Mouse (Mus musculus) heart, embryonic 10.5 days (tissue): ENCODE results near the gene Gins2. TPM values are rescaled to one million over a fixed set of nuclear protein-coding genes. Genes with fewer than 3 reads are reported as not detected.

Experiments used
- DNase-seq: peaks from one replicate; pipeline ENCODE4 v3.0.0-alpha.2; 2017; ENCODE audit warnings: low spot score
- H3K27ac ChIP-seq: fragments of 300-500 bp; sonication (generic); 2 replicates; pipeline ENCODE4 v1.5.1; 2016; ENCODE audit warnings: mild to moderate bottlenecking
- H3K27me3 ChIP-seq: fragments of 300-500 bp; sonication (generic); 2 replicates; pipeline ENCODE4 v1.6.1; 2016; ENCODE audit warnings: mild to moderate bottlenecking; ENCODE audit not compliant: poor library complexity, insufficient read depth, severe bottlenecking
- H3K36me3 ChIP-seq: fragments of 300-500 bp; sonication (generic); 2 replicates; pipeline ENCODE4 v1.6.1; 2016; ENCODE audit warnings: mild to moderate bottlenecking, moderate library complexity
- H3K4me1 ChIP-seq: fragments of 300-500 bp; sonication (generic); 2 replicates; pipeline ENCODE4 v1.6.1; 2016; ENCODE audit warnings: mild to moderate bottlenecking
- H3K4me3 ChIP-seq: fragments of 300-500 bp; sonication (generic); 2 replicates; pipeline ENCODE4 v1.5.1; 2016; ENCODE audit warnings: mild to moderate bottlenecking, moderate library complexity
- H3K9me3 ChIP-seq: fragments of 300-500 bp; sonication (generic); 2 replicates; pipeline ENCODE4 v1.6.1; 2016; ENCODE audit warnings: mild to moderate bottlenecking, moderate library complexity
- WGBS: fragments of 180-500 bp; shearing (Covaris S2); methylation state at CpG from one replicate; pipeline ENCODE4 v1.1.7; 2016; 5-methylcytosine and 5-hydroxymethylcytosine counted together
- polyA plus RNA-seq: library from polyadenylated mRNA; unstranded; fragments of >200 nt; fragmentation: Nextera tagmentation; extraction: Ambion mirVana; gene quantifications from 2 replicates; pipeline ENCODE4 v1.2.1, GENCODE M21; 2016

The Gins2 gene
- polyA plus RNA-seq, 1 experiment from 2014 or later: 125 TPM

DNA sequence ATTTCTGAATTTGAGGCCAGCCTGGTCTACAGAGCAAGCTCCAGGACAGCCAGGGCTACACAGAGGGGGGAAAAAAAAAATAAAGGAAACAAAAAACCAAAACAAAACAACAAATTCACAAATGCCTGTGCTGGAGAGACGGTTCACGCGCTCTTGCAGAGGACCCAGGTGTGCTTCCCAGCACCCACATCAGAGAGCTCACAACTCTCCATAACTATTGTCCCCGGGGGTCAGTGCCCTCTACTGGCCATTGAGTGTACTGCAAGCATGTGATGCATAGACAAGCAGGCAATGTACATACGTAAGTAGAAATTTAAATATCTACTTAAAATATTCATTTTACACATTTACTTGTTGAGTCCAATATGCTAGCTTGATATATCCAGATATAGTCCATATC lies 5.5 kb upstream of the Gins2 start:
- H3K36me3 ChIP-seq: no peaks in the 10 kb centered on the region
- 88% methylated on average over 5 of the region's 5 CpGs for WGBS
- H3K4me1 ChIP-seq: peaks cover 31% of the 10 kb centered on the region
- no peak overlapping the region for H3K27ac ChIP-seq
- no peaks in the 10 kb centered on the region for H3K9me3 ChIP-seq
- DNase-seq: no peak
- no peak overlapping the region for H3K4me3 ChIP-seq
- H3K27me3 ChIP-seq: peaks cover 25% of the 10 kb centered on the region

DNA sequence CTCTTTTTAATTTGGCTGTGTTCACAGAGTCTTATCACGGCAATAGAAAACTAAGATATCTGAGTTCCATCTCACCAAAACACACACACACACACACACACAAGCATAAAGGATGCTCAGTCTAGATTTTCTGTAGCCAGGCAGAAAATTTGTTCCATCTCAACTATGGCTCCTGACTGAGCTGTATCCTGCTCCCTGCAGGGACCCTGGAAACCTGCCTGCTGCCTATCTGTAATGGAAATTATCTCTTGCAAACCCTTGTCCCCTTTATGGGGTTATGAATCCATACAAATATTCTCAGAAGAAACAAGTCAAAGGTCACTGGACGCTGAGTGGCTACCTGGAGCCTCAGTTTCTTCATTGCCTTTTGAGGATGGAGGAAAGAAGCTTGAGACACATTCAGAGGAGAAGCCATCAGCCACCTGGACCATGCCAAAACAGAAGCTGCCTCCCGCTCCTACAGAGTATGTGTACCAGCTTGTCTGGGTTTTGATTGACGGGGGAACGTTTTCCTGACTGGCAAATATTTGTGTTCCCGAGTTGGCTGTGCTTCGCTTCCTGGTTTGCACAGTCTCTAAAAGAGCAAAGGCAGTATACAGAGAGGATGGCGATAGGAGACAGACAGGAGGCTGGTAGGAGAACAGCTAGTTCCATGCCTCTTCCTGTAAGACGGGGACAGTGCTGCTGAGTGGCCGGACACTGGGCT lies 2.6 kb upstream of the Gins2 start:
- peaks cover 9% of the 10 kb centered on the region; the same call in 1 of the 2 replicates for H3K36me3 ChIP-seq
- WGBS: 77% methylated on average over 10 of the region's 10 CpGs
- H3K9me3 ChIP-seq: no peaks in the 10 kb centered on the region
- 0 out of 2 replicates have a peak overlapping the region, but pooled peaks have one; percentile 25 for H3K27ac ChIP-seq
- H3K4me3 ChIP-seq: no peak overlapping the region
- DNase-seq: no peak
- H3K27me3 ChIP-seq: peaks cover 5% of the 10 kb centered on the region; the same call in 1 of the 2 replicates
- H3K4me1 ChIP-seq: peaks cover 47% of the 10 kb centered on the region

DNA sequence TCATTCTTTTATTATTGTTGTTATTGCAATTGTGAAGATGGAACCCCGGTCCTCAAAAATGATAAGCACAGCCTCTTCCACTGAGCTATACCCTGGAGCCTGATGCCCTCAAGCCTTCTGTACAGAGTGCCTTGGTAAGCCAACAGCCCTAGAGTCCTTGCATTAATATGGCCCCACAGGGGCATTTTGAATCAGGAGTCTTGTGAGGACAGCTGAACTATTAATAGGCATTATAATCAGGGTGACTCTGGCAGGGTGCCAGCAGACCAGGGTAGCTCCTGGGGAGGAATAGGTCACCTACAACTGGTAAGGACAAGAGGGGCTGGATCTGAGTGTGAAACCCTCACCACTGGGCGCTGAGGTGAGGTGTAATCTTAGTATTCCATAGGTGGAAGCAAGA lies 817 bp upstream of the Gins2 start:
- Histone ChIP-seq H3K27ac (peak overlapping the region; percentile 87), H3K9me3 (no peaks in the 10 kb centered on the region), H3K27me3 (no peaks in the 10 kb centered on the region; the same call in 1 of the 2 replicates), H3K4me3 (peak overlapping the region; percentile 74), H3K4me1 (peaks cover 49% of the 10 kb centered on the region), H3K36me3 (peaks cover 25% of the 10 kb centered on the region)
- 53% methylated on average over 2 of the region's 2 CpGs for whole genome bisulfite sequencing
- DNase-seq: peak; percentile 87

DNA sequence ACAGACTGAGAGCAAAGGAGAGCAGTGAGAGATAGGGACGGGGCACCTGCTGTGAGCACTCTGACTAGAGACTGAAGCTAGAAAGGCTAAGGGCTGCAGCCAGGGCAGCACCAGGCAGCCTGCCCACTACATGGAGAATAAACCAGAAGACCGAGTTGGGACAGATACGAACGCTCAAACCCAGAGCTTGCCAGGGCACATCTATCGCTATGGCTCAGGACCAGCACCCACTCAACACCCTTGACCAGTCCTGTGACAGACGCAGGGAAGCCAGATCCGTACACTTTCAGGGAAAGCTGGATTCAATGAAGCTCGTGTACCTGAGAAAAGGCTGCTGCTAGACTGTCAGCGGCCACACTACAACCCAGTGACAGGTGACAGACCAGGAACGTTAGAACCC lies 3.6 kb downstream of the Gins2 start:
- 93% methylated on average over 10 of the region's 10 CpGs for WGBS
- Histone ChIP-seq H3K36me3 (peaks cover 63% of the 10 kb centered on the region), H3K27ac (no peak overlapping the region), H3K4me1 (peaks cover 52% of the 10 kb centered on the region), H3K4me3 (no peak overlapping the region), H3K27me3 (no peaks in the 10 kb centered on the region), H3K9me3 (no peaks in the 10 kb centered on the region)
- no peak for DNase-seq

DNA sequence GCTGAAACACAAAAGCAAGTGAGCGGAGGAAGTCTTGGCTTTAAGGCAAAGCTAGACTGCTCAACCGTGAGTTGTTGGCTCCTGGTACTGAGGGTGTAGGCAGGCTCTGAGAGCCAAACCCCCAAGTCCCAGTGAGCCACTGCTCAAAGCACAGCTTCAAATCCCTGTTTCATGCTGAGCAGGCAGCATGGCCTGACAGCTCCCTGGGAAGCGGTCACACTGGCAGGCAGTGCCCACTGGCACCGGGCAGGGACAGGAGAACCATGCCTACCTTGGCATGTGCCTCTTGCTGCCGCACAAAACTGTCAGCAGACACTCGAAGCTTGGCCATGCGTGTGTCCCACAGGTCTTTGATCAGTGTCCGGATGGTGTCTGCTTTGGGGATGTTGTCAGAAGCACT lies 7.3 kb downstream of the Gins2 start:
- Histone ChIP-seq H3K27ac (no peak overlapping the region), H3K4me1 (peaks cover 27% of the 10 kb centered on the region), H3K4me3 (no peak overlapping the region), H3K36me3 (peaks cover 92% of the 10 kb centered on the region), H3K27me3 (no peaks in the 10 kb centered on the region), H3K9me3 (no peaks in the 10 kb centered on the region)
- WGBS: 90% methylated on average over 8 of the region's 8 CpGs
- DNase-seq: no peak

DNA sequence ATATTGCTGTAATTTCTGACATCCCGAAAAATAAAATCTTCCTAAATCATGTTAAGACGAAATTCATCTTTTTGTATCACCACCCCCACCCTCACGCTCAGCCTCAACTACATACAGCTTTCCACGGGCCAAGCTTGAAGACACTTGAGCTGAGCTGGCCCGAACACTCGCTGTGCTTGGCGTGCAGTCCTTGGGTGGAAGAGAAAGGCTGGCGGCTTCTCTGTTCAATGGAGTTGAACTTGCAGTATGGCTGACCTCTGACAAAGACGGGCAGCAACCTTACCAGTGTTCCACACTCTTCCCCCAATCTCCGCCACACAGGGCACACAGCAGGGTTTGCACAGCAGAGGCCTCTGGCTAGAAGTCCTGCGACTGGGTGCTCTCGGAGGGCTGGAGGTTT lies 7.8 kb downstream of the Gins2 start:
- Histone ChIP-seq H3K27ac (no peak overlapping the region), H3K9me3 (no peaks in the 10 kb centered on the region), H3K36me3 (peaks cover 93% of the 10 kb centered on the region), H3K4me1 (peaks cover 26% of the 10 kb centered on the region), H3K4me3 (no peak overlapping the region), H3K27me3 (no peaks in the 10 kb centered on the region)
- DNase-seq: no peak
- WGBS: 89% methylated on average over 12 of the region's 12 CpGs

DNA sequence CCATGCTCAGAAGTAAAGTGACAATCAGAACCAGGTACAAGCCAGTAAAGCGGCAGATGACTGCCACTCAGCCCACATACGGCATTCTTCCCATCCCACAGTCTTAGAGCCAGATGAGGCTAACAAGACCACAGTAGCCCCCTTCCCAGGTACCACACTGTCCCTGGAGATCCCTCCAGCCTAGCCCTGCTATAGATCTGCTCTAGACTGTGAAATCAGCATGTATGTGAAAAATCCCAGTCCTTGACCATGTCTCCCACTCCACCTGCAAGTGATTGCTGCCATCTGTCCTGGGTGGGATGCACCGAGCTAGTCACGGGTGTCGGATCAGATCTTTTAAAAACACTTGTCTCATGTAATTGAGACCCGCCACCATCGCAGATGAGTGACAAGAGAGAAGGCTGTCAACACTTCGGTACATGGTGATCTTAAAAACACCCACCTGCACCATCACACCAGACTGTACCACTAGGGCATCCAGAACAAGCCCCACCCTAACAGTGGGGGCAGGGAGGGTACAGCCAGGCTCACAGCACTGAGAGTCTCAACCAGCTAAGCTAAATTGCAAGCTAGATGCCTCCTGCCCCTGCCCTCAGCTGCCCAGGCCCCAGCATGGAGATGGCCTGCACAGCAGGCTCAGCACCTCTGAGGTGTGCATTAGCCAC lies 8.6 kb downstream of the Gins2 start:
- H3K36me3 ChIP-seq: peaks cover 94% of the 10 kb centered on the region
- H3K4me3 ChIP-seq: no peak overlapping the region
- H3K9me3 ChIP-seq: no peaks in the 10 kb centered on the region
- peaks cover 34% of the 10 kb centered on the region for H3K4me1 ChIP-seq
- DNase-seq: no peak
- no peaks in the 10 kb centered on the region for H3K27me3 ChIP-seq
- WGBS: 86% methylated on average over 8 of the region's 8 CpGs
- no peak overlapping the region for H3K27ac ChIP-seq

DNA sequence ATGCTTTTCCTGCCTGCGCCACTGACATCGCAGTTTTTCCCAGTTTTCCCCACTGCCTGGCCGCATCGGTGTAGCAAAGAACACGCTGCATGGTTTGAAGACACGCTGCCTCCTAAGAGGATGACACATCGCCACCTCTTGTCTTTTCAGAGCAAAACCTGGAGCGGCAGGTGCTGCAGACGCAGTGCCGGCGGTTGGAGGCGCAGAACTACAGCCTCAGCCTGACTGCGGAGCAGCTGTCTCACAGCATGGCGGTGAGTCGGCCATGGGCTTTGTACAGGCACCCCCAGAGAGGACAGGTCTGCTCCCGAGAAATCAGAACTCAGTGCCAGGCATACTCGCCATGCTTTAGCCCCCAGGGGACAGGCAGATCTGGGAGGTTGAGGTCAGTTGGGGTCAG lies 11.3 kb downstream of the Gins2 start:
- peaks cover 46% of the 10 kb centered on the region for H3K4me1 ChIP-seq

DNA sequence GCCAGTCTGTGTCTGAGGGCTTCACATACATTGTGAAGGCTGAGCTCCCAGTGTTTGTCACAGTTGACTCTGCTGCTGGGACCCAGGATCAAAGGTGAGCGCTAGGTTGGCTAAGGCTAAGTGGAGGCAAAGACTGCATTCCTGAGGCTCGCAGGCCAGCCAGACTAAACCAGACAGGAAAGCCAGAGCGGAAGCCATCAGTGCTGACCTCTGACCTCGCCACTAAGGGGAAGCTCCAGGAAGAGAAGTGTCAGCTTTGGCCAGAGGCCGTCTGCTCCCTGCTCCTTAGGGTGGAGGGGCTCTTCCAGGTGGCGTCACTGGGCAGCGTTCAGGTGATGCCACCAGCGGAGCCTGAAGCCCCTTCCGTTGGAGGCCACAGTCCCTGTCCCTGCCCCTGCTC lies 13.3 kb downstream of the Gins2 start:
- Histone ChIP-seq H3K4me3 (no peak overlapping the region), H3K9me3 (no peaks in the 10 kb centered on the region), H3K36me3 (peaks cover 100% of the 10 kb centered on the region), H3K4me1 (peaks cover 51% of the 10 kb centered on the region), H3K27ac (peak overlapping the region; percentile 69), H3K27me3 (no peaks in the 10 kb centered on the region)
- DNase-seq: no peak
- WGBS: 43% methylated on average over 9 of the region's 9 CpGs

More for the DNA sequence above, 11.3 kb downstream of the Gins2 start:
- Histone ChIP-seq H3K36me3 (peaks cover 100% of the 10 kb centered on the region), H3K27ac (no peak overlapping the region), H3K27me3 (no peaks in the 10 kb centered on the region), H3K4me3 (no peak overlapping the region), H3K9me3 (no peaks in the 10 kb centered on the region)
- no peak for DNase-seq
- WGBS: 89% methylated on average over 17 of the region's 17 CpGs

DNA sequence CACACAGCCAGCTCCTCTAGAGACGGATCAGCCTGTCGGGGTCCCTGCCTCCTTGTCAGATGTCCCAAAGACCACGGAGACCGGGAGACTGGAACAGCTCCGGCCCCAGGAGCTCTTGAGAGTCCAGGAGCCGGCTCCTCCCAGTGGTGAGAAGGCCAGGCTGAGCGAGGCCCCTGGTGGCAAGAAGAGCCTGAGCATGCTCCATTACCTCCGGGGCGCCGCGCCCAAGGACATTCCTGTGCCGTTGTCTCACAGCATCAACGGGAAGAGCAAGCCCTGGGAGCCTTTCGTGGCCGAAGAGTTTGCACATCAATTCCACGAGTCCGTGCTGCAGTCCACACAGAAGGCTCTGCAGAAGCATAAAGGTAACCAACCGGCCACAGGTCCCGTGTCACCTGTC lies 14.2 kb downstream of the Gins2 start:
- no peaks in the 10 kb centered on the region for H3K27me3 ChIP-seq
- H3K36me3 ChIP-seq: peaks cover 100% of the 10 kb centered on the region
- no peaks in the 10 kb centered on the region for H3K9me3 ChIP-seq
- 62% methylated on average over 19 of the region's 19 CpGs for WGBS
- H3K4me3 ChIP-seq: no peak overlapping the region
- H3K4me1 ChIP-seq: peaks cover 59% of the 10 kb centered on the region
- peak overlapping the region; percentile 69; the same call in 1 of the 2 replicates for H3K27ac ChIP-seq
- no peak for DNase-seq

DNA sequence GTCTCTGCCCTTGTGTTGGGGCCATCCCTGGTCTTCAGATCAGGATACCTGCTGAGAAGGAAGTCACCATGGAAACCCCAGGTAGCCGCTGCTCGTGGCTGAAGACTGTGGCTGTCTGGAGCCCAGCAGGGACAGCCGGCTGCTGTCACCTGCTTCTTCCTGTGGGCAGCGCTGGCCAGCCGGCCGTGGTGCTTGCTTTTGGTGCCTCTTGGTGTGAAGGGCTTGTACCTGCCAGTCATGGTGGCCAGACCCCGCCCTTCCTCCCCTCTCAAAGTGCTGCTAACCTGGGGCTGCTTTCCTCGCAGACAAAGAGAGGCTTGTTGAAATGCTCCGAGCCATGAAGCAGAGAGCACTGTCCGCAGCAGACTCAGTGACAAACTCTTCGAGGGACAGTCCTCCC lies 15.2 kb downstream of the Gins2 start:
- WGBS: 79% methylated on average over 11 of the region's 11 CpGs
- peaks cover 69% of the 10 kb centered on the region for H3K4me1 ChIP-seq

DNA sequence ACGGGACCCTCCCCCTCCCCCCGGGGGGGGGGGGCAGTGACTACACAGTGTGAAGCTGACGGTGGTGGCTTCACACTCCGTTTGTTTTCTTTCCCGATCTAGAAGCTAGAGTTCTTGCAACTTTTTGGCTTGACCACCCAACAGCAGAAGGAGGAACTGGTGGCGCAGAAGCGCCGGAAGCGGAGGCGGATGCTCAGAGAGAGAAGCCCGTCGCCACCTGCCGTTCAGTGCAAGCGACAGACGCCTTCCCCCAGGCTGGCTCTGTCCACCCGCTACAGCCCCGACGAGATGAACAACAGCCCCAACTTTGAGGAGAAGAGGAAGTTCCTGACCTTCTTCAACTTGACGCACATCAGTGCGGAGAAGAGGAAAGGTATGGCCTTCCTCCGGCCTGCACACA lies 16.6 kb downstream of the Gins2 start:
- Histone ChIP-seq H3K4me1 (peaks cover 71% of the 10 kb centered on the region), H3K4me3 (no peak overlapping the region), H3K27me3 (no peaks in the 10 kb centered on the region), H3K36me3 (peaks cover 100% of the 10 kb centered on the region), H3K9me3 (no peaks in the 10 kb centered on the region), H3K27ac (no peak overlapping the region)
- WGBS: 78% methylated on average over 21 of the region's 21 CpGs
- DNase-seq: no peak

More for the DNA sequence above, 15.2 kb downstream of the Gins2 start:
- Histone ChIP-seq H3K4me3 (no peak overlapping the region), H3K9me3 (no peaks in the 10 kb centered on the region), H3K36me3 (peaks cover 100% of the 10 kb centered on the region), H3K27ac (no peak overlapping the region), H3K27me3 (no peaks in the 10 kb centered on the region)
- no peak for DNase-seq

DNA sequence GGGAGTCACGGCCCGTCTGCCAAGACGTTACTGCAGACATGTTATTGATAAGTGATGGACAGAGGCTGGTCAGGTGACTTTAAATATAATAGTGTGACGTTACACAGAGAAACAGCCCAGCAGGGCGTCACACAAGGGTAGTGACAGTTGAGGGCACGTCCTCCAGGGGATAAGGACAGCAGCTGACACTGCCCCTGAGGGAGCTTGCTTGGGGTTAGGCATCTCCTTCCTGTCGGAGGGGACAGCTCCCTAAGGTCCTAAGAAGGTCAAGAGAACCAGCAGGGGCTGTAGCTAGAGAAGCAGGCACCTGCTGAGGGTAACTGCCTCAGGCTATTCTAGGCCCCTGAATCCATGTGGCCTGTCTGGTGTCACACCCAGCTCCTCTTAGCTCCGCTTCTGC lies 17.5 kb downstream of the Gins2 start:
- H3K27ac ChIP-seq: 0 out of 2 replicates have a peak overlapping the region, but pooled peaks have one; percentile 10
- peaks cover 72% of the 10 kb centered on the region for H3K4me1 ChIP-seq
- H3K9me3 ChIP-seq: no peaks in the 10 kb centered on the region
- no peak for DNase-seq
- no peak overlapping the region for H3K4me3 ChIP-seq
- 77% methylated on average over 8 of the region's 8 CpGs for WGBS
- no peaks in the 10 kb centered on the region for H3K27me3 ChIP-seq
- H3K36me3 ChIP-seq: peaks cover 100% of the 10 kb centered on the region
